Mouse (Mus musculus) MEL (cell line): ENCODE measurements around the gene Wdr60.

Experiments
- CTCF ChIP-seq, 3 experiments: IDR thresholded peaks in 2 of 3; conservative IDR thresholded peaks in 1 of 3; 2 replicates each; pipeline ENCODE4 v1.5.1; 2011 to 2012; ENCODE audit warnings: low read length in 3 of 3, low read depth in 2 of 3, mild to moderate bottlenecking in 2 of 3, improper control_type of control experiment in 1 of 3, inconsistent platforms in 1 of 3, mixed read lengths in 1 of 3, moderate library complexity in 1 of 3; ENCODE audit not compliant: control insufficient read depth in 1 of 3, insufficient read depth in 1 of 3, poor library complexity in 1 of 3, severe bottlenecking in 1 of 3
- ELF1 ChIP-seq: IDR thresholded peaks from 2 replicates; pipeline ENCODE4 v1.6.1; 2014; ENCODE audit warnings: low read depth, mild to moderate bottlenecking, inconsistent platforms, low read length, improper control_type of control experiment, moderate library complexity
- JUND ChIP-seq: IDR thresholded peaks from 2 replicates; pipeline ENCODE4 v1.6.1; 2011; ENCODE audit warnings: low read depth, mild to moderate bottlenecking, improper control_type of control experiment, low read length
- MAX ChIP-seq: IDR thresholded peaks from 2 replicates; pipeline ENCODE4 v1.6.1; 2011; ENCODE audit warnings: low read length, improper control_type of control experiment
- MAZ ChIP-seq: IDR thresholded peaks from 2 replicates; pipeline ENCODE4 v1.6.1; 2012; ENCODE audit warnings: low read depth, mild to moderate bottlenecking, inconsistent platforms, low read length, improper control_type of control experiment
- POLR2A ChIP-seq, 2 experiments: IDR thresholded peaks; 2 replicates each; pipeline ENCODE4 v1.6.1; 2011 to 2012; ENCODE audit warnings: low read length in 2 of 2, mild to moderate bottlenecking in 2 of 2, control low read depth in 1 of 2, improper control_type of control experiment in 1 of 2, low read depth in 1 of 2, moderate library complexity in 1 of 2; ENCODE audit not compliant: control insufficient read depth in 1 of 2, insufficient read depth in 1 of 2, poor library complexity in 1 of 2
- POLR2AphosphoS2 ChIP-seq: IDR thresholded peaks from 2 replicates; pipeline ENCODE4 v1.6.1; 2011; ENCODE audit warnings: low read length, improper control_type of control experiment
- RAD21 ChIP-seq: IDR thresholded peaks from 2 replicates; pipeline ENCODE4 v1.6.1; 2011; ENCODE audit warnings: mild to moderate bottlenecking, low read depth, low read length, improper control_type of control experiment
- RCOR1 ChIP-seq: IDR thresholded peaks from 2 replicates; pipeline ENCODE4 v1.6.1; 2012; ENCODE audit warnings: low read depth, mild to moderate bottlenecking, inconsistent platforms, low read length, improper control_type of control experiment
- TBP ChIP-seq: IDR thresholded peaks from 2 replicates; pipeline ENCODE4 v1.8.0; 2011; ENCODE audit warnings: low read depth, low read length, improper control_type of control experiment
- ZNF384 ChIP-seq: IDR thresholded peaks from 2 replicates; pipeline ENCODE4 v1.6.1; 2012; ENCODE audit warnings: low read depth, mild to moderate bottlenecking, inconsistent platforms, low read length, improper control_type of control experiment

DNA sequence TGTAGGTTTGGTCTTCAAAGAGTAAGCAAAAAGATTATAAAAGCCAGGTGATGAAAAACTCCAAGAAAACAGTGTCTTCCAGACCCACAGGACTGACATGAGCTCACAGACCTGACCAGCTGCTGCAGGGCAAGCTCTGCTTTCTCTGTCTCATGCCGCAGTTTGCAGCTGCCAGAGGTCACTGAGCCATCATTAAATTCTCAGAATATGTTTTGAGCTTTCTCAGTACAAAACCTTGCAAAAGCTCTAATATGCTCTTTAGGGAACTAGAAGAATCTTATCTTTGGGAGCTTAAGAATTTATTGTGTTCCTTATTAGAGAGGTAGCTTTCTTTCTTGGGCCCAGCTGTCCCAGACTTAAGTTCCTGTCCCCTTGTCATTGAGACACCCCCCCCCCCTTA is 43.2 kb upstream of the Wdr60 start:
- TF ChIP-seq MAZ (no peak), CTCF (IDR thresholded peaks at IDR 0.05 in 2 of 3, conservative IDR thresholded peaks at IDR 0.05 in 1 of 3; ENCODE audit: control insufficient read depth in 1 of 3, insufficient read depth in 1 of 3, low read depth in 2 of 3, low read length in 3 of 3, poor library complexity in 1 of 3, severe bottlenecking in 1 of 3) (no peak), POLR2A (IDR thresholded peaks at IDR 0.05; ENCODE audit: control insufficient read depth in 1 of 2, insufficient read depth in 1 of 2, low read depth in 1 of 2, low read length in 2 of 2, poor library complexity in 1 of 2) (no peak), RCOR1 (peak; percentile 93), TBP (peak; percentile 61; the same call in 1 of the 2 replicates), MAX (no peak), POLR2AphosphoS2 (no peak), ZNF384 (no peak), JUND (peak; percentile 96), ELF1 (no peak), RAD21 (no peak)
